Mouse (Mus musculus) neural tube, embryonic 13.5 days (tissue): Measurements from ENCODE around the gene Dock4. TPM values are rescaled to one million over a fixed set of nuclear protein-coding genes. Genes with fewer than 3 reads are reported as not detected.

Experiments used
- ATAC-seq: fragments of 200-750 bp; cut with Nextera tagmentation; 2 replicates; pipeline ENCODE4 v1.8.0; 2017; ENCODE audit warnings: low read depth, mild to moderate bottlenecking, moderate TSS enrichment, moderate library complexity
- H3K27ac ChIP-seq: fragments of 300-500 bp; sonication (generic); replicated peaks from 2 replicates; pipeline ENCODE4 v1.5.1; 2015; ENCODE audit warnings: moderate library complexity, mild to moderate bottlenecking, inconsistent platforms
- H3K27me3 ChIP-seq: fragments of 300-500 bp; sonication (generic); 2 replicates; pipeline ENCODE4 v1.6.1; 2015; ENCODE audit warnings: mild to moderate bottlenecking, inconsistent platforms
- H3K36me3 ChIP-seq: fragments of 300-500 bp; sonication (generic); 2 replicates; pipeline ENCODE4 v1.6.1; 2015; ENCODE audit warnings: mild to moderate bottlenecking, inconsistent platforms
- H3K4me1 ChIP-seq: fragments of 300-500 bp; sonication (generic); replicated peaks from 2 replicates; pipeline ENCODE4 v1.6.1; 2015; ENCODE audit warnings: inconsistent platforms
- H3K4me2 ChIP-seq: fragments of 300-500 bp; sonication (generic); 2 replicates; pipeline ENCODE4 v1.6.1; 2015; ENCODE audit warnings: inconsistent platforms, mild to moderate bottlenecking, moderate library complexity
- H3K4me3 ChIP-seq: fragments of 300-500 bp; sonication (generic); 2 replicates; pipeline ENCODE4 v1.5.1; 2015; ENCODE audit warnings: mild to moderate bottlenecking, inconsistent platforms
- H3K9ac ChIP-seq: fragments of 300-500 bp; sonication (generic); 2 replicates; pipeline ENCODE4 v1.6.1; 2015; ENCODE audit warnings: moderate library complexity, mild to moderate bottlenecking, inconsistent platforms
- H3K9me3 ChIP-seq: fragments of 300-500 bp; sonication (generic); 2 replicates; pipeline ENCODE4 v1.6.1; 2016; ENCODE audit warnings: inconsistent platforms
- WGBS: fragments of 180-500 bp; shearing (Covaris S2); methylation state at CpG from one replicate; pipeline ENCODE4 v1.1.7; 2015; 5-methylcytosine and 5-hydroxymethylcytosine counted together
- polyA plus RNA-seq: library from polyadenylated mRNA; unstranded; fragments of >200 nt; fragmentation: Nextera tagmentation; extraction: Ambion mirVana; gene quantifications from 2 replicates; pipeline ENCODE4 v1.2.1, GENCODE M21; 2015

Gene Dock4
- polyA plus RNA-seq, 1 experiment from 2014 or later, result 31.8 TPM

DNA sequence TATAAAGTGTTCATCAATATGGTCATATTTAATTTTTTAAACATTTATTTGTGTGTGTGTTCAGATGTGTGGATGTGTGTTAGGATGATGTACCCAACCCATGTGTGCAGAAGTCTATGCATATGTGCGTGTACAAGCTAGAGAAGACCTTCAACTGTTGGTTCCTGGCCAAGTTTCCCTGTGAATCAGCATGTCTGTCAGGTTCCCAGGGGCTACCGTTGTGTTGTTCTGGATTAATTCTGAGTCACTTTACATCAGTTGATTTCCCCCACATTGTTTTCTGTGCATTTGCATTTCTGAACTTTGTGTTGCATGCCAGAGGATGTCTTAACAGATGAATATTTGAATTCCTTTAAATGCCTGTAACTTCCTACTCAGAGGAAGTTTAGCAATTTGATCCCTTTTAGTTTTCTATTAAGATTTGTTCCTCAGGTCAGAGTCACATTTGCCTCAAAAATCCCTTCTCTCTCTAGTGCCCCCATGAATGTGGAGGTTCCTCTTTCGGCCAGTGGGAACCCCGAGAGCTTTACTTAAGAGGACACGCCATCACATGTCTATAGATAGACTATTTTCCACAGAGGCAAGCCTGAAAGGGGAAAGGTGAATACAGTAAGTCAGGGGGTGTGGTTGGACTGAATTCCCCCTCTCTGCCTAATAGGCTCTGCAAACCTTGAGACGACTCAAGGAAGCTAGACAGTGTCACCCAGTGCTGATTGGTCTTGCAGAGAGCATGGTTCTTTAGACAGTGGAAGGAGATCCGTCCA, 139.0 kb downstream of the Dock4 start:
- Histone ChIP-seq H3K9me3 (no peaks in the 10 kb centered on the region), H3K4me1 (peaks cover 18% of the 10 kb centered on the region), H3K4me3 (no peak overlapping the region), H3K27ac (no peak overlapping the region), H3K27me3 (no peaks in the 10 kb centered on the region), H3K9ac (no peak overlapping the region), H3K4me2 (no peak overlapping the region), H3K36me3 (no peaks in the 10 kb centered on the region)
- 83% methylated on average over 7 of the region's 7 CpGs for WGBS
- no peak for ATAC-seq

DNA sequence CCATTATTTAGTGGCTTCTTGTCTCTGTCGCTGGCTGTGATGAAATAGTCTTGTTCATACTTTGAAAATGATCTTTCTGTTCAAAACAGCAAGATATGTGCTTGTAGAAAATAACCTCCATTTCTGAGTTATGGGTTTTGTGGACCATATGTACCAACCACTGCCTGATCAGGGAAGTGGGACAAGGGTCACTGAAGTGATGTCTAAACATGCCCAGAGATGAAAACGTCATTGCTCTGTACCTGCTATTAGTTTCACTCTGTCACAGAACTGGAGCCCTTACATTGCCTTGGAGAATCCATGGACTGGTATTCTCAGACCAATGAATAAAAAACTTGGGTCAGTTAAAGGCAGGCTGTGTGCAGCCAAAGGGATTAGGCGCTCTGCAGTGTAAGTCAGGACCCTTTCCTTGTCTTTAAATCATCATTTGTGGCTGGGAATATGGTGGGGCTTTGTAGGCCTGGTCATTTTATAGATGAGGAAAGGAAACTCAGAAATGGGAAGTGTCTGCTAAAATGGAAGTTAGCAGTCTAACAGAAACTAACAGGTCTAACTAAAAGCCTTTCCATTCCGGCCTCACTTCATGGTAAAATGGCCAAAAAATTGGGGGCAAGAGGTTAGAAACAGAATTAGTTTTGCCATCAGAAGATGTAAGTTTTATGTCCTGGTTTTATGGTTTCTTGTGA, 139.8 kb downstream of the Dock4 start:
- Histone ChIP-seq H3K4me1 (peaks cover 10% of the 10 kb centered on the region), H3K36me3 (no peaks in the 10 kb centered on the region), H3K9me3 (no peaks in the 10 kb centered on the region), H3K4me3 (no peak overlapping the region), H3K4me2 (no peak overlapping the region), H3K27ac (no peak overlapping the region), H3K27me3 (no peaks in the 10 kb centered on the region), H3K9ac (no peak overlapping the region)
- no peak for ATAC-seq
- 80% methylated on average over 4 of the region's 4 CpGs for WGBS

- WGBS, result 83% methylated on average over 4 of the region's 4 CpGs
- Histone ChIP-seq H3K4me2 (no peak overlapping the region), H3K4me3 (no peak overlapping the region), H3K9ac (no peak overlapping the region), H3K9me3 (no peaks in the 10 kb centered on the region), H3K4me1 (no peaks in the 10 kb centered on the region), H3K27me3 (no peaks in the 10 kb centered on the region), H3K36me3 (no peaks in the 10 kb centered on the region), H3K27ac (no peak overlapping the region)
- ATAC-seq, result no peak
Observed at GRCm38 (mm10) chr12:40594161-40594560, 148.4 kb downstream of the Dock4 start.

DNA sequence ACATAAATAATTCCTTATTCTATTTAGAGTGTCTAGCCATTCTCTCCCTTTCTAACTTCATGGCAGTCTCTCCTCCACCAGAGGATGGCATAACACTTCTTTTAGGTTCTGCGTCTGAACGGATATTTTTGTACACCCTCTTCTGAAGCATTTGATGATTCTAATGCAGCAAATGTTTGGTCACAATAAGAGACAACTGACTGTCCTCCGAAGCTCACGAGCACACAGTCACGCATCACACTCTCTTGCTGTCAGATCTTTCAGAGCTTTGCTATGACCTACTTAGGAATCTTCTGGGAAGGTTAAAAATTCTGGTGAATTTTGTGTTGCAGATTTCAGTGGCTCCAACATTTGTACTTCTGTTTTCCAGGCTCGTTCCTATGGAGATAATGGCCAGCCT, 149.7 kb downstream of the Dock4 start:
- H3K27me3 ChIP-seq, result no peaks in the 10 kb centered on the region
- ATAC-seq, result no peak
- no peaks in the 10 kb centered on the region for H3K9me3 ChIP-seq
- H3K9ac ChIP-seq, result no peak overlapping the region
- H3K27ac ChIP-seq, result no peak overlapping the region
- no peaks in the 10 kb centered on the region for H3K36me3 ChIP-seq
- no peak overlapping the region for H3K4me2 ChIP-seq
- no peak overlapping the region for H3K4me3 ChIP-seq
- WGBS, result 92% methylated on average over 6 of the region's 6 CpGs
- no peaks in the 10 kb centered on the region for H3K4me1 ChIP-seq

- Histone ChIP-seq H3K4me2 (no peak overlapping the region), H3K4me1 (no peaks in the 10 kb centered on the region), H3K27ac (no peak overlapping the region), H3K4me3 (no peak overlapping the region), H3K36me3 (no peaks in the 10 kb centered on the region), H3K27me3 (no peaks in the 10 kb centered on the region), H3K9ac (no peak overlapping the region), H3K9me3 (no peaks in the 10 kb centered on the region)
- no peak for ATAC-seq
- WGBS, result 84% methylated on average over 7 of the region's 7 CpGs
Observed at GRCm38 (mm10) chr12:40596020-40596419, 150.3 kb downstream of the Dock4 start.

DNA sequence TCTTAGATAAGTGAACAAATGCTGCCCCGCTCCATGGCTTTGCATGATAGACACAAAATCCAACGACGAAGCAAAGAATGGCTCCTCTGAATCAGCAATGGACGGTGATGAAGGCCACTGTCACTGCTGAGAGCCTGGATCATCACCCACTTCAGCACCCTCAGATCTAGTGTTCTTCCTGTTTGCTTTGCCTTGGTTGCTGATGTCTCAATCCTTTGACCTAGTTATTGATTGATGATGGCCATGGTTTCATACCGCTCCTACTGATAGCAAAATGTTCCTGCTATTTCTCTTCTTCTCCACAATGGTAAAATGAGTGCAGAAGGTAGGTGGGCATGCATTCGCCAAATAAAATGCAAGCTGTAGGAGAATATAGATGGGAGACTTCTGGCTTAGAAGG, 150.7 kb downstream of the Dock4 start:
- H3K27me3 ChIP-seq, result no peaks in the 10 kb centered on the region
- H3K36me3 ChIP-seq, result no peaks in the 10 kb centered on the region
- H3K9me3 ChIP-seq, result no peaks in the 10 kb centered on the region
- ATAC-seq, result no peak
- no peak overlapping the region for H3K9ac ChIP-seq
- no peak overlapping the region for H3K4me3 ChIP-seq
- H3K4me2 ChIP-seq, result no peak overlapping the region
- no peak overlapping the region for H3K27ac ChIP-seq
- 0 out of 2 replicates have a peak, but pooled peaks cover 4% of the 10 kb centered on the region for H3K4me1 ChIP-seq
- 88% methylated on average over 6 of the region's 6 CpGs for WGBS

- H3K9ac ChIP-seq, result no peak overlapping the region
- H3K4me3 ChIP-seq, result no peak overlapping the region
- H3K4me1 ChIP-seq, result 0 out of 2 replicates have a peak, but pooled peaks cover 10% of the 10 kb centered on the region
- H3K36me3 ChIP-seq, result no peaks in the 10 kb centered on the region
- H3K27ac ChIP-seq, result no peak overlapping the region
- no peaks in the 10 kb centered on the region for H3K9me3 ChIP-seq
- no peak for ATAC-seq
- H3K27me3 ChIP-seq, result no peaks in the 10 kb centered on the region
- no peak overlapping the region for H3K4me2 ChIP-seq
- WGBS, result 49% methylated on average over 2 of the region's 2 CpGs
Observed at GRCm38 (mm10) chr12:40599952-40600351, 154.2 kb downstream of the Dock4 start.

DNA sequence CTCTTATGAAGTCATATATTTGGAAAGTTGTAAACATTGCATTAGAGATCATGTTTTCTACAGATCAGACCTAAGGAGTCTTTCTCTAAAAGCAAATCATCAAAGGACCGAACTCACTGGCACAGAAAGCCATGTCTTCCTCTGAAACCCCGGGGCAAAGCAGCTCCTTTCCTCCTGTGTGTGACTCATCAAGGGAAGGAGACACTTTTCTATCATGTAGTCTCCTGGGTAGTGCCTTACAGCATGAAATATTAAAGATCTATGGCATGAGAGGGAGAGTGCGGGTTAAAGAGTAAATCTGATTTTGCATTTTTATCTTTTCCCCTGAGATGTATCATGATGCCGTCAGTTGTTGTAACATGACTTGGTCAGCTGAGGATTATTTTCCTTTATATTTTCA, 159.8 kb downstream of the Dock4 start:
- 75% methylated on average over 4 of the region's 4 CpGs for WGBS

GRCm38 (mm10) chr12:40622926-40623325, 177.2 kb downstream of the Dock4 start:
- H3K4me1 ChIP-seq, result peaks cover 12% of the 10 kb centered on the region
- H3K36me3 ChIP-seq, result peaks cover 5% of the 10 kb centered on the region; the same call in 1 of the 2 replicates
- no peaks in the 10 kb centered on the region for H3K27me3 ChIP-seq
- H3K9ac ChIP-seq, result no peak overlapping the region
- no peak overlapping the region for H3K27ac ChIP-seq
- H3K4me3 ChIP-seq, result no peak overlapping the region
- no peaks in the 10 kb centered on the region for H3K9me3 ChIP-seq
- peak; percentile 42; the same call in 1 of the 2 replicates for ATAC-seq
- no peak overlapping the region for H3K4me2 ChIP-seq

More for the DNA sequence above, 159.8 kb downstream of the Dock4 start:
- Histone ChIP-seq H3K4me2 (no peak overlapping the region), H3K9ac (no peak overlapping the region), H3K27ac (no peak overlapping the region), H3K4me1 (0 out of 2 replicates have a peak, but pooled peaks cover 10% of the 10 kb centered on the region), H3K27me3 (no peaks in the 10 kb centered on the region), H3K9me3 (no peaks in the 10 kb centered on the region), H3K4me3 (no peak overlapping the region), H3K36me3 (no peaks in the 10 kb centered on the region)
- no peak for ATAC-seq

DNA sequence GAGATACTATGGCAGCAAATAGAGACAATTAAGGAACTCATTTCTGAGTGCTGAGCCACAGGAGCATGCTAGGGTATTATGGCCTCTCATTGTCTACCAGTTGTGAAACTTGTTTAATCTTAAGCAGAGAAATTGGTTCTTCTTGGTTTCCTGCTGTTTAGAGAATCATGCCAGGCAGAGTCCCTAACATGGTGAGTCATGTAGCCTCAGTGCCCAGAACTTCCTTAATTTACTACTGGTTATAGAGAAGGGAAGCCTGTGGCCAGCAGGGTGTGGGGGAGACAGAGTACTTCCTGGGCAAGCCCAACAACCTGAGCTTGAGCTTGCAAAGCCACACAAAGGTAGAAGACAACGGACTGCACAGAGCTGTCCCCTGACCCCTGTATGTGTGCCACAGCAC, 180.8 kb downstream of the Dock4 start:
- 91% methylated on average over 1 of the region's 1 CpGs for WGBS
- ATAC-seq, result no peak

DNA sequence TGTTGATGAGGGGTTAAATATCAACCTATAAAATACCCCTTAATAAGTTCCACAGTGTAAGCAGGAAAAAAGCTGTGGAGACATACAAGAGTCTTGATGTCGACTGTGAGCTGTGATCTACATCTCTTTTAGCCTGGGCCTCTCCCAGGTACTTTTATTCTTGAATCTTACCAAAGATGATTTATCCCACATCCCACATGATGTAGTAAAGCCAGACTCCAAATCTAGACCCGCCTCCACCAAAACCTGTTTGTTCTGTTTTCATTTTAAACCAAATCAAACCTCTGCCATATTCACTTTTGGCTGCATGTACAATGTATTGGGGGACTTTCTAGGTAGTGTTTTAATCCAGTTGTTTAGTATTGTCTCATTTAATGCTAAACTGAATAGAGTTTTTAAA, 187.5 kb downstream of the Dock4 start:
- no peak overlapping the region for H3K4me2 ChIP-seq
- no peak overlapping the region for H3K4me3 ChIP-seq
- H3K27ac ChIP-seq, result no peak overlapping the region
- 0 out of 2 replicates have a peak, but pooled peaks cover 9% of the 10 kb centered on the region for H3K4me1 ChIP-seq
- ATAC-seq, result no peak
- H3K36me3 ChIP-seq, result peaks cover 8% of the 10 kb centered on the region; the same call in 1 of the 2 replicates
- WGBS, result 92% methylated on average over 2 of the region's 2 CpGs
- no peak overlapping the region for H3K9ac ChIP-seq
- no peaks in the 10 kb centered on the region for H3K9me3 ChIP-seq
- H3K27me3 ChIP-seq, result no peaks in the 10 kb centered on the region

More for the DNA sequence above, 180.8 kb downstream of the Dock4 start:
- H3K9ac ChIP-seq, result no peak overlapping the region
- no peak overlapping the region for H3K27ac ChIP-seq
- H3K4me2 ChIP-seq, result no peak overlapping the region
- H3K9me3 ChIP-seq, result no peaks in the 10 kb centered on the region
- no peak overlapping the region for H3K4me3 ChIP-seq
- H3K36me3 ChIP-seq, result peaks cover 5% of the 10 kb centered on the region; the same call in 1 of the 2 replicates
- H3K27me3 ChIP-seq, result no peaks in the 10 kb centered on the region
- 0 out of 2 replicates have a peak, but pooled peaks cover 6% of the 10 kb centered on the region for H3K4me1 ChIP-seq

DNA sequence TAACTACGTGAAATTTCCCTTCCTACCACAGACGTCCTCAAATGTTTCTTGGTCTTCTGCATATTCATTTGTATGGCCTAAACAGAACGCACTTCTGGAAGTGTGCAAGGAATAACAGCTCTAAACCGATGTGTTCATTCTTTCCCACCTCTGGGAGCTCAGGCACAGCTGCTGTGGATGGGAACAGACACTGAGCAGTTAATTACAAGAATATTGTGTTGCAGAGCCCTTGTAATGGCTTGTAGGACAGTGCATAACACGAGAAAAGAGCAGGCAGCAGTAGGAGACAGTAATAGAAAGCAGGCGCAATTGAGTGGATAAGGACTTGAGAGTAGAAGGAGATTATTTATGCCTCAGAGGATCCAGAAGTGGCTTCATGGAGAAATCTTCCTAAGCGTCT, 188.4 kb downstream of the Dock4 start:
- Histone ChIP-seq H3K27ac (peak overlapping the region; percentile 14; the same call in 1 of the 2 replicates), H3K36me3 (peaks cover 14% of the 10 kb centered on the region; the same call in 1 of the 2 replicates), H3K9ac (no peak overlapping the region), H3K9me3 (no peaks in the 10 kb centered on the region), H3K27me3 (no peaks in the 10 kb centered on the region), H3K4me3 (no peak overlapping the region), H3K4me2 (no peak overlapping the region), H3K4me1 (0 out of 2 replicates have a peak, but pooled peaks cover 9% of the 10 kb centered on the region)
- peak; percentile 63 for ATAC-seq
- WGBS, result 65% methylated on average over 7 of the region's 7 CpGs
